Mouse (Mus musculus): ENCODE data around the gene Mroh3. TPM values are rescaled to one million over a fixed set of nuclear protein-coding genes. Genes with fewer than 3 reads are reported as not detected.
A peak's percentile ranks its signal among the peaks of the same experiment; 100 is the strongest.

The Mroh3 gene
- total and polyA plus RNA-seq, 3 experiments = not detected

DNA sequence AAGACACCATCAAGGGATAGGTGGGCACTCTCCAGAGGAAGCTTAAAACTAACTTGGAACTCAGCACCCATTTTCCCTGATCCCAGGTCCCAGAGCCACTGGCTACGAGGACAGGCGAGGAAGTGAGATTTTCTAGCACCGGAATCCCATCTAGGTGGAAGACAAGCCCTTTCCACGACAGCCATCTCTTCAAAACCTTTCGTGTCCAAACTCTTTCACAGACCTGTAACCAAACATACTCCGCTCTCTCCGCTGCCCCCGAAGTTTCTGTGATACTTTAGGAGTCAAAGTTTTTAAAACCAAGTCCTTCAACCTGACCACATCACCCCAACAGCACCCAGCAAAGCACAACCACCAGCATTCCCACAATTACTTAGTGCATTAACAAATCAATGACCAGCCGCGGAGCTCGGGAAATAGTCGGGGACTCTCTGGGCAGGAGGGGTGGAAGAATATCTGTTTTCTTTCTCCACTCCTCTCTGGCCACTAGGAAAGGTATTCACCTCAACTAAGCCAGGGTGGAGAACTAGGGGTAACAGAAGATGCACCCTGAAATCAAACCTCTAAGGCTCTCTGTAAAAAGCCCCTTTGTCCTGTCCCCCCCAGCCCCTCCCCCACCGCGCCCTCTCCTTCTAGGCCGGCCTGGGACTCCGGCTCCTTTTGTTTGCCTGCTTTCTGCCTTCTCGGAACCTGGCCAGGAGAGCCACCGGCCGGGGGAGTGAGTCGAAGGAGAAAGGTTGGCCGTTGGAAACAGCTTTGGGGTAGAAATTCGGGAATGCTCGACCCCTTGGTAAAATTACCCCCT is 20.6 kb upstream of the Mroh3 start:
- no peak for TF ChIP-seq TBP (IDR thresholded peaks at IDR 0.05; ENCODE audit: low read depth, low read length)
- no peak for TF ChIP-seq MAZ (IDR thresholded peaks at IDR 0.05; ENCODE audit: low read depth, low read length)
- TF ChIP-seq RCOR1 (IDR thresholded peaks at IDR 0.05; ENCODE audit: low read depth, low read length) = no peak
- TF ChIP-seq ZNF384 (IDR thresholded peaks at IDR 0.05; ENCODE audit: low read depth, low read length) = no peak
- Histone ChIP-seq H3K27ac (ENCODE audit: control insufficient read depth, low read depth, low read length) (no peak overlapping the region), H3K9ac (ENCODE audit: control insufficient read depth, low read depth, low read length, poor library complexity, severe bottlenecking) (no peak overlapping the region; the same call in 1 of the 2 replicates), H3K27me3 (ENCODE audit: control insufficient read depth in 1 of 2, insufficient read depth in 2 of 2, low read length in 2 of 2) (no peaks in the 10 kb centered on the region), H3K4me1 (ENCODE audit: control insufficient read depth in 1 of 2, insufficient read depth in 2 of 2, low read length in 2 of 2) (peaks cover 0 to 3% of the 10 kb centered on the region in 2 experiments; a peak in 1 of 4 replicates), H3K79me2 (ENCODE audit: control insufficient read depth, insufficient read depth, low read length, poor library complexity) (no peaks in the 10 kb centered on the region), H3K4me3 (ENCODE audit: control insufficient read depth in 1 of 2, insufficient read depth in 1 of 2, low read depth in 2 of 2, low read length in 2 of 2) (peak overlapping the region; percentile 58 to 77), H3K9me3 (replicated peaks; ENCODE audit: insufficient read depth, low read length) (no peaks in the 10 kb centered on the region), H3K36me3 (ENCODE audit: control insufficient read depth in 1 of 2, insufficient read depth in 2 of 2, low read length in 2 of 2) (peaks cover 0 to 3% of the 10 kb centered on the region in 2 experiments; a peak in 2 of 4 replicates)
- DNase-seq (ENCODE audit: low read depth, low spot score) = no peak

DNA sequence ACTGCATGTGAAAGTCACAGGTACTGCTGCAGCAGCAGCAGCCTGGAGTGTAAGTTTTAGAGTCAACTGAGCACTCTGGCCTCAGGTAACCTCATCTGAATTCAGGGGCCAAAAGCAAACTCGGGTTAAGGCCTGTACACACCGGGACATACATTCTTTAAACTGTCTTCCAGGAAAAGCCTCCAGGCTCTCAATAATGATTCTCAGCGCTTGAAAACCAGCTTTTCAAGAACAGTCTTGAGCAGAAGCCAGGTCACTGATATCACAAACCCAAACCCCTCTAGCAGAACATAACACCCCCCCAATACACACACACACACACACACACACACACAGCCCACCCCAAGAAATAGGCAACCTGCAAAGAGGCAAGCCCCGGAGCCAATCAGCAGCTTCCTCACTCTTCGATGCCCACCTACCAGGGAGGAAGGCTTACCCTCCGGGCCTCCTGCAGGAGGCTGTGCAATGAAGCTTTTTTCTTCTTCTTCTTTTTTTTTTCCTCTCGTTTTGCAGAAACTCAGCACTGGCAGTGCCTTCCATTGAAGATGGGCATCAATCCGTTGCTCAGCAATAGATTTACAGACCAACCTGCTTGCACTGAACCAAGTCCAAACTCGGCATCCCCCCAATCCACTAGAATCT is 19.8 kb upstream of the Mroh3 start:
- TF ChIP-seq ZKSCAN1 (IDR thresholded peaks at IDR 0.05; ENCODE audit: low read depth, low read length) (no peak), RCOR1 (IDR thresholded peaks at IDR 0.05; ENCODE audit: low read depth, low read length) (no peak), POLR2AphosphoS5 (IDR thresholded peaks at IDR 0.05; ENCODE audit: borderline replicate concordance, low read depth, low read length) (no peak), MXI1 (IDR thresholded peaks at IDR 0.05; ENCODE audit: low read depth, low read length) (no peak), UBTF (IDR thresholded peaks at IDR 0.05; ENCODE audit: borderline replicate concordance, insufficient read depth, low read depth, low read length) (no peak), NRF1 (IDR thresholded peaks at IDR 0.05; ENCODE audit: insufficient read depth, low read depth, low read length, poor library complexity, severe bottlenecking) (no peak), USF2 (IDR thresholded peaks at IDR 0.05; ENCODE audit: borderline replicate concordance in 1 of 2, insufficient read depth in 1 of 2, low read depth in 1 of 2, low read length in 2 of 2) (no peak), MEF2A (IDR thresholded peaks at IDR 0.05; ENCODE audit: extremely low read depth, insufficient replicate concordance, low read depth, low read length, poor library complexity, severe bottlenecking) (no peak)
- H3K9ac ChIP-seq (ENCODE audit: control insufficient read depth, low read depth, low read length, poor library complexity, severe bottlenecking) = no peak overlapping the region
- no peaks in the 10 kb centered on the region for H3K27me3 ChIP-seq (ENCODE audit: control insufficient read depth in 1 of 2, insufficient read depth in 2 of 2, low read length in 2 of 2)
- no peak for DNase-seq (ENCODE audit: low read depth, low spot score)
- H3K9me3 ChIP-seq (replicated peaks; ENCODE audit: insufficient read depth, low read length) = no peaks in the 10 kb centered on the region
- H3K4me3 ChIP-seq (ENCODE audit: control insufficient read depth in 1 of 2, insufficient read depth in 1 of 2, low read depth in 2 of 2, low read length in 2 of 2) = no peak overlapping the region
- H3K36me3 ChIP-seq (ENCODE audit: control insufficient read depth in 1 of 2, insufficient read depth in 2 of 2, low read length in 2 of 2) = peaks cover 0 to 3% of the 10 kb centered on the region in 2 experiments; a peak in 2 of 4 replicates
- peaks cover 0 to 3% of the 10 kb centered on the region in 2 experiments; a peak in 1 of 4 replicates for H3K4me1 ChIP-seq (ENCODE audit: control insufficient read depth in 1 of 2, insufficient read depth in 2 of 2, low read length in 2 of 2)
- no peak overlapping the region for H3K27ac ChIP-seq (ENCODE audit: control insufficient read depth, low read depth, low read length)
- no peaks in the 10 kb centered on the region for H3K79me2 ChIP-seq (ENCODE audit: control insufficient read depth, insufficient read depth, low read length, poor library complexity)
